Mouse (Mus musculus) thymus, postnatal 0 days (tissue): ENCODE results near the gene Ttc39d. TPM values are rescaled to one million over a fixed set of nuclear protein-coding genes. Genes with fewer than 3 reads are reported as not detected.

ENCODE experiments used
- DNase-seq: peaks from one replicate; pipeline ENCODE4 v3.0.0-alpha.2; 2015; ENCODE audit warnings: low spot score
- polyA plus RNA-seq: library from polyadenylated mRNA; unstranded; fragments of >200 nt; fragmentation: Nextera tagmentation; extraction: Ambion mirVana; gene quantifications from 2 replicates; pipeline ENCODE4 v1.2.1, GENCODE M21; 2015

Gene Ttc39d
- polyA plus RNA-seq, 1 experiment from 2014 or later, result 0.07 TPM

GRCm38 (mm10) chr17:80255208-80255607, 47.9 kb downstream of the Ttc39d start:
- DNase-seq, result no peak

- no peak for DNase-seq
These were observed 59.8 kb downstream of the Ttc39d start for GRCm38 (mm10) chr17:80267065-80267464.

Other genes starting within 250 kb of the Ttc39d start
- gene Hnrnpll, start 145.1 kb upstream of the Ttc39d start, polyA plus RNA-seq, result 58.1 and 68.5 TPM in 2 replicates
- 7.6 and 8.4 TPM in 2 replicates for gene Galm, start 80.0 kb upstream of the Ttc39d start, polyA plus RNA-seq
- 705 and 759 TPM in 2 replicates for gene Srsf7, start 153 bp upstream of the Ttc39d start, polyA plus RNA-seq
- gene Gemin6, start 17.0 kb downstream of the Ttc39d start, polyA plus RNA-seq, result 41.4 and 50.8 TPM in 2 replicates
- gene Morn2, start 82.7 kb downstream of the Ttc39d start, polyA plus RNA-seq, result 14.8 and 17.6 TPM in 2 replicates
- 8.5 and 9.5 TPM in 2 replicates for gene Dhx57, start 83.0 kb downstream of the Ttc39d start, polyA plus RNA-seq
- 1.4 and 1.5 TPM in 2 replicates for gene Arhgef33, start 99.9 kb downstream of the Ttc39d start, polyA plus RNA-seq
- 1.5 and 1.6 TPM in 2 replicates for gene Gm10190, start 166.1 kb downstream of the Ttc39d start, polyA plus RNA-seq